Mouse (Mus musculus) heart, postnatal 0 days (tissue): ENCODE measurements around the gene Socs7. TPM values are rescaled to one million over a fixed set of nuclear protein-coding genes. Genes with fewer than 3 reads are reported as not detected.

Experiments used
- ATAC-seq: fragments of 200-750 bp; cut with Nextera tagmentation; 2 replicates; pipeline ENCODE4 v1.8.0; 2017; ENCODE audit warnings: low read depth, moderate number of reproducible peaks, moderate library complexity; ENCODE audit not compliant: insufficient read depth
- DNase-seq: peaks from one replicate; pipeline ENCODE4 v3.0.0-alpha.2; 2016; ENCODE audit warnings: low spot score
- H3K27ac ChIP-seq: fragments of 300-500 bp; sonication (generic); 2 replicates; pipeline ENCODE4 v1.5.1; 2014; ENCODE audit warnings: low read depth, mild to moderate bottlenecking
- H3K27me3 ChIP-seq: fragments of 300-500 bp; sonication (generic); 2 replicates; pipeline ENCODE4 v1.6.1; 2014; ENCODE audit warnings: low read length, mixed read lengths; ENCODE audit not compliant: control insufficient read depth, insufficient read depth
- H3K36me3 ChIP-seq: fragments of 300-500 bp; sonication (generic); replicated peaks from 2 replicates; pipeline ENCODE4 v1.6.1; 2014; ENCODE audit warnings: low read length, mixed read lengths; ENCODE audit not compliant: control insufficient read depth, insufficient read depth
- H3K4me1 ChIP-seq: fragments of 300-500 bp; sonication (generic); 2 replicates; pipeline ENCODE4 v1.6.1; 2014; ENCODE audit warnings: antibody characterized with exemption; ENCODE audit not compliant: control insufficient read depth, insufficient read depth
- H3K4me2 ChIP-seq: fragments of 300-500 bp; sonication (generic); 2 replicates; pipeline ENCODE4 v1.6.1; 2014; ENCODE audit warnings: low read depth, mild to moderate bottlenecking, low read length, moderate library complexity
- H3K4me3 ChIP-seq: fragments of 300-500 bp; sonication (generic); 2 replicates; pipeline ENCODE4 v1.5.1; 2014; ENCODE audit warnings: low read depth, low read length
- H3K9ac ChIP-seq: fragments of 300-500 bp; sonication (generic); replicated peaks from 2 replicates; pipeline ENCODE4 v1.6.1; 2014; ENCODE audit warnings: low read depth, low read length, mixed read lengths
- H3K9me3 ChIP-seq: fragments of 300-500 bp; sonication (generic); replicated peaks from 2 replicates; pipeline ENCODE4 v1.6.1; 2016; ENCODE audit warnings: low read length; ENCODE audit not compliant: control insufficient read depth
- CTCF ChIP-seq: IDR thresholded peaks from 2 replicates; pipeline ENCODE4 v1.5.1; 2016; ENCODE audit warnings: antibody characterized with exemption, control low read depth, low read depth
- EP300 ChIP-seq: IDR thresholded peaks from 2 replicates; pipeline ENCODE4 v1.6.1; 2016; ENCODE audit warnings: antibody characterized with exemption, low read depth
- WGBS: fragments of 180-500 bp; shearing (Covaris S2); extraction: QIAGEN DNeasy Blood & Tissue Kit; methylation state at CpG from one replicate; pipeline ENCODE4 v1.1.7; 2014; 5-methylcytosine and 5-hydroxymethylcytosine counted together
- polyA plus RNA-seq: library from polyadenylated mRNA; unstranded; fragments of >200 nt; fragmentation: Nextera tagmentation; extraction: Ambion mirVana; gene quantifications from 2 replicates; pipeline ENCODE4 v1.2.1, GENCODE M21; 2015
- total RNA-seq: library from RNA; depleted of rRNA; stranded (reverse); fragments of >200 nt; gene quantifications from 2 replicates; pipeline ENCODE4 v1.2.3, GENCODE M21; 2014; ENCODE audit warnings: low replicate concordance

Socs7 gene
- total and polyA plus RNA-seq, 2 experiments from 2014 or later = 2.1 to 15.4 TPM

DNA sequence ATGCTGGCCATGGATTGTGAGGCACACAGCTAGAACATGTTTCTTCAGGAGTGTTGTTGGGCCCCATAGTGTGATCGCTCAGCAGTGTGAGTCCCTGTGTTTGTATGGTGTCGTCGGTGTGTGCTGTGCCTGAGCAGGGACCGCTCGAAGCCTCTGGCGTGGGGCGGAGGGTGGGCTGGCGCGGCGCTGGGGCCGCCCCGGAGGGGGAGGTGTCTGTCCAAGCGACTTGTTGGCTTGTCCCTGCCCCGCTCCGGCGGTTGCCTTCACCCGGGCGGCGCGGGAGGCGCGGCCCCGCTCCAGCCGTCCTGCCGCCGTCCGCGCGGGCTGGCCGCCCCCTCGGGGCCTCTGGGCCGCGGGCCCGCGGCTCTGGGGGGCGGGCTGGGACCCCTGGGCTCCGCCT lies 77.6 kb downstream of the Socs7 start:
- DNase-seq = peak; percentile 78
- Histone ChIP-seq H3K36me3 (peaks cover 17% of the 10 kb centered on the region), H3K4me2 (peak overlapping the region; percentile 81), H3K27ac (peak overlapping the region; percentile 93), H3K9ac (peak overlapping the region; percentile 83), H3K27me3 (no peaks in the 10 kb centered on the region), H3K4me3 (peak overlapping the region; percentile 77), H3K4me1 (peaks cover 75% of the 10 kb centered on the region), H3K9me3 (no peaks in the 10 kb centered on the region)
- ATAC-seq = peak; percentile 64
- WGBS = 0% methylated on average over 16 of the region's 37 CpGs
- no peak for TF ChIP-seq CTCF
- no peak for TF ChIP-seq EP300

DNA sequence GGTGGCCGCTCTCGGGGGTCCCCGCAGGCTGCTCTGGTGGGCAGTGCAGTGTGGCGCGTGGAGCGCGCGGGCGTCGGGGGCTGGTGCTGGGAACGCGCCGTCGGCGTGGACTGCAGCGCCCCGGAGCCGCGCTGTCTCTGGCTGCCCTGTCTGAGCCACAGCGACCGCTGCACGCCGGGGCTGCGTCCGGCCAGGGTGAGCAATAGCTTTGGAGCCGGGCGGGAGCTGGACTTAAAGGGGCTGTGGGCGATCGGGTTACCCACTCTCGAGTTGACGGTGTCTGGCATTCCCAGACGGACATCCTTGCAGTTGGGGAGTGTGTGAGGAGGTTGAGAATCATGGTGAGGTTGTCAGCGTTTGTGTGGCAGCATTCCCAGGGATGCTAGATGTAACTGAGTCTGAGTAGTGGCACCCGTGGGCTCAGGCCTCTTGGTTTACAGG lies 78.1 kb downstream of the Socs7 start:
- H3K36me3 ChIP-seq = peaks cover 22% of the 10 kb centered on the region
- H3K9me3 ChIP-seq = no peaks in the 10 kb centered on the region
- H3K9ac ChIP-seq = peak overlapping the region; percentile 83
- under 1% methylated on average over 34 of the region's 34 CpGs for WGBS
- ATAC-seq = peak; percentile 8; the same call in 1 of the 2 replicates
- DNase-seq = no peak
- TF ChIP-seq EP300 (no peak), CTCF (no peak)
- peak overlapping the region; percentile 77 for H3K4me3 ChIP-seq
- peaks cover 69% of the 10 kb centered on the region for H3K4me1 ChIP-seq
- peak overlapping the region; percentile 93 for H3K27ac ChIP-seq
- no peaks in the 10 kb centered on the region for H3K27me3 ChIP-seq
- H3K4me2 ChIP-seq = peak overlapping the region; percentile 81

DNA sequence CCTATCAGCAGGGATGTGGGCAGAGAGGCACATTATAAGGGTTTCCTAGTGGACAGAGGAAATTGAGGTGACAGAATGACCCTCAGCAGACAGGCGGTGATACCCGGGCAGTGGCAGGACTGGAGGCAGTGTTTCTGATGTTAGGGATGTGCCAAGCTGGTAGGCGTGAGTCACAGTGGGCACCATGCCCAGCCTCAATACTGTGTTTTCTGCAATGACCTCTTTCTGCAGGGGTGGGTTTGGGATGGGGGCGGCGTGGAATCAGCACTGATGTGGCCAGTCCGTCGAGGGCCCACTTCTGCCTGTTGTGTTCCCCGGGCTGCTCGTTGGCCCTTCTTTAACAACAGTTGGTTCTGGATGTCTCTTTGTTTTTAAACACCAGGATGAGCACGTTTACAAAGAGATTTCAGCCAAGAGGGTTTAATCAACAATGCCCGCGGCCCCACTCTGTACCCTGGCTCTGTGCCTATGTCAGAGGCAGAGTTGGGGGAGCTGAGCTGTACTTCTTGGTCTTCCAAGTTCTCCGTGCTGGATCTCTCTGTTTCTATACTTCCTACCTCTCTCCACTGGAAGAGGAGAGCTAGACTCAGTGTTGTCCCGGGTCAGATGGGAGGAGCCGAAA lies 78.8 kb downstream of the Socs7 start:
- peak; percentile 58 for DNase-seq
- Histone ChIP-seq H3K36me3 (peaks cover 25% of the 10 kb centered on the region), H3K27ac (peak overlapping the region; percentile 93), H3K27me3 (no peaks in the 10 kb centered on the region), H3K9ac (peak overlapping the region; percentile 18), H3K4me1 (peaks cover 63% of the 10 kb centered on the region), H3K4me2 (peak overlapping the region; percentile 81), H3K9me3 (no peaks in the 10 kb centered on the region), H3K4me3 (peak overlapping the region; percentile 77)
- TF ChIP-seq EP300 = no peak
- TF ChIP-seq CTCF = no peak
- no peak for ATAC-seq
- 6% methylated on average over 15 of the region's 15 CpGs for WGBS

GRCm38 (mm10) chr11:97441658-97442125 lies 79.3 kb downstream of the Socs7 start:
- H3K9me3 ChIP-seq = no peaks in the 10 kb centered on the region
- WGBS = 10% methylated on average over 3 of the region's 3 CpGs
- no peak for ATAC-seq
- peak overlapping the region; percentile 93 for H3K27ac ChIP-seq
- peak overlapping the region; percentile 77 for H3K4me3 ChIP-seq
- DNase-seq = peak; percentile 38
- H3K4me2 ChIP-seq = peak overlapping the region; percentile 81
- TF ChIP-seq EP300 = no peak
- no peak for TF ChIP-seq CTCF
- peaks cover 28% of the 10 kb centered on the region for H3K36me3 ChIP-seq
- peaks cover 57% of the 10 kb centered on the region for H3K4me1 ChIP-seq
- no peaks in the 10 kb centered on the region for H3K27me3 ChIP-seq
- H3K9ac ChIP-seq = peak overlapping the region; percentile 18

- Histone ChIP-seq H3K9me3 (no peaks in the 10 kb centered on the region), H3K9ac (no peak overlapping the region)
Observed at GRCm38 (mm10) chr11:97442891-97443675, 80.7 kb downstream of the Socs7 start.

More at GRCm38 (mm10) chr11:97442891-97443675, 80.7 kb downstream of the Socs7 start:
- no peak for DNase-seq
- Histone ChIP-seq H3K27ac (no peak overlapping the region), H3K4me2 (peak overlapping the region; percentile 81; the same call in 1 of the 2 replicates), H3K4me3 (no peak overlapping the region), H3K36me3 (peaks cover 36% of the 10 kb centered on the region), H3K27me3 (no peaks in the 10 kb centered on the region), H3K4me1 (peaks cover 43% of the 10 kb centered on the region)
- no peak for ATAC-seq
- 60% methylated on average over 11 of the region's 11 CpGs for WGBS
- TF ChIP-seq CTCF = no peak
- TF ChIP-seq EP300 = no peak
